Mouse (Mus musculus) kidney, embryonic 14.5 days (tissue): ENCODE data around the gene Gdf15. TPM values are rescaled to one million over a fixed set of nuclear protein-coding genes. Genes with fewer than 3 reads are reported as not detected.

ENCODE experiments used
- ATAC-seq: fragments of 200-750 bp; cut with Nextera tagmentation; 2 replicates; pipeline ENCODE4 v1.8.0; 2017; ENCODE audit warnings: moderate number of reproducible peaks, mild to moderate bottlenecking, moderate TSS enrichment, moderate library complexity; ENCODE audit not compliant: low FRiP score, low TSS enrichment
- H3K27ac ChIP-seq: fragments of 300-500 bp; sonication (generic); 2 replicates; pipeline ENCODE4 v1.5.1; 2014; ENCODE audit warnings: low read depth, mild to moderate bottlenecking, low read length, moderate library complexity, mixed read lengths
- H3K27me3 ChIP-seq: fragments of 300-500 bp; sonication (generic); 2 replicates; pipeline ENCODE4 v1.6.1; 2014; ENCODE audit warnings: mild to moderate bottlenecking, low read length; ENCODE audit not compliant: control insufficient read depth, insufficient read depth
- H3K36me3 ChIP-seq: fragments of 300-500 bp; sonication (generic); 2 replicates; pipeline ENCODE4 v1.6.1; 2014; ENCODE audit warnings: low read length, mixed read lengths; ENCODE audit not compliant: control insufficient read depth, insufficient read depth
- H3K4me1 ChIP-seq: fragments of 300-500 bp; sonication (generic); 2 replicates; pipeline ENCODE4 v1.6.1; 2014; ENCODE audit warnings: low read length, mixed read lengths; ENCODE audit not compliant: control insufficient read depth, insufficient read depth
- H3K4me2 ChIP-seq: fragments of 300-500 bp; sonication (generic); replicated peaks from 2 replicates; pipeline ENCODE4 v1.6.1; 2014; ENCODE audit warnings: low read depth, mild to moderate bottlenecking, low read length
- H3K4me3 ChIP-seq: fragments of 300-500 bp; sonication (generic); 2 replicates; pipeline ENCODE4 v1.5.1; 2014; ENCODE audit warnings: mild to moderate bottlenecking, low read length
- H3K9ac ChIP-seq: fragments of 300-500 bp; sonication (generic); 2 replicates; pipeline ENCODE4 v1.6.1; 2014; ENCODE audit warnings: low read depth, mild to moderate bottlenecking, low read length, moderate library complexity
- H3K9me3 ChIP-seq: fragments of 300-500 bp; sonication (generic); 2 replicates; pipeline ENCODE4 v1.6.1; 2016; ENCODE audit warnings: low read length; ENCODE audit not compliant: control insufficient read depth
- WGBS: fragments of 180-500 bp; shearing (Covaris S2); extraction: QIAGEN DNeasy Blood & Tissue Kit; methylation state at CpG from one replicate; pipeline ENCODE4 v1.1.7; 2014; 5-methylcytosine and 5-hydroxymethylcytosine counted together
- polyA plus RNA-seq: library from polyadenylated mRNA; unstranded; fragments of >200 nt; fragmentation: Nextera tagmentation; extraction: Ambion mirVana; gene quantifications from 2 replicates; pipeline ENCODE4 v1.2.1, GENCODE M21; 2014

Gene Gdf15
- polyA plus RNA-seq, 1 experiment from 2014 or later = 0.31 TPM

DNA sequence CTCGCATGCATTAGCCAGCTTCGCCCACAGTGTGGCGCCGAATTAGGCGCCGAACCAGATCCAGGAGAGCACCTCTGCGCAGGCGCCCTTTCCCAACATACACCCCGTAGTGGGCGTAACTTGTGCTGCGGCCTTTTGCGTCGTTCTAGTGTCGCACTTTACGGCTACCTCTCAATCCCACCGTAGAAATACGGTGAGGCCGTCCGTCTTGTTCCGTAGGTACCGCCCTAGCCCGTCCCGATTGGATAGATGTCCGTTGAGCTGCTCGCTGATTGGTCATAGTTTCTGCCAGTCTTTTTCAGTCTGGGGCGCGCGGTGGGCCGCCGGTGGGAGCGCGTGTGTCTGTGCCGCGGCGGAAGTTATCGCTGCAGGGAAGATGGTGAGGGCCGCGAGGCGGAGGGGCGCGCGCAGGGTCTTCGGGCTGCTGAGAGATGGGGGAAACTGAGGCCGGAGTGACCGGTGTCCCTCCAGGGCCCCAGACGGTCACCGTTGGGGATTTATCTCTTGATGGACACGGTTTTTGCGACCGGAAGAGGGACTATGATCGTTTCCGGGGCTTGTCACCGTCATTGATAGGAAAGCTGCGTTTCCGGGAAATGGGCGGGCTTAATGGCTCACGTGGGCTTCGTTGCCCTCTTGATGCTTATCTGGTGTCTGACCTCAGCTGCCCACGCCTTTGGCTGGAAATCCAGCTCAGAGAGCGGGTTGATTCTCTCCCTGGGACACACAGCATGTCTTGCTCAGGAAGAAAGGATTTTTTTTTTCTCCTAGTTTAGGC is 41.0 kb upstream of the Gdf15 start, which contains the start of gene Lsm4:
Gene Lsm4 (plus strand): TSS at position 170 of the 778 bp plus-strand sequence.
- under 1% methylated on average over 60 of the region's 60 CpGs for WGBS
- Histone ChIP-seq H3K9me3 (no peaks in the 10 kb centered on the region), H3K9ac (peak within 1 kb of the TSS; percentile 78), H3K27me3 (no peaks in the 10 kb centered on the region), H3K4me1 (peaks cover 19% of the 10 kb centered on the region), H3K4me3 (peak within 1 kb of the TSS; percentile 69), H3K36me3 (peaks cover 18% of the 10 kb centered on the region), H3K4me2 (peak within 1 kb of the TSS; percentile 64), H3K27ac (peak within 1 kb of the TSS; percentile 98)
- ATAC-seq = peak; percentile 96

DNA sequence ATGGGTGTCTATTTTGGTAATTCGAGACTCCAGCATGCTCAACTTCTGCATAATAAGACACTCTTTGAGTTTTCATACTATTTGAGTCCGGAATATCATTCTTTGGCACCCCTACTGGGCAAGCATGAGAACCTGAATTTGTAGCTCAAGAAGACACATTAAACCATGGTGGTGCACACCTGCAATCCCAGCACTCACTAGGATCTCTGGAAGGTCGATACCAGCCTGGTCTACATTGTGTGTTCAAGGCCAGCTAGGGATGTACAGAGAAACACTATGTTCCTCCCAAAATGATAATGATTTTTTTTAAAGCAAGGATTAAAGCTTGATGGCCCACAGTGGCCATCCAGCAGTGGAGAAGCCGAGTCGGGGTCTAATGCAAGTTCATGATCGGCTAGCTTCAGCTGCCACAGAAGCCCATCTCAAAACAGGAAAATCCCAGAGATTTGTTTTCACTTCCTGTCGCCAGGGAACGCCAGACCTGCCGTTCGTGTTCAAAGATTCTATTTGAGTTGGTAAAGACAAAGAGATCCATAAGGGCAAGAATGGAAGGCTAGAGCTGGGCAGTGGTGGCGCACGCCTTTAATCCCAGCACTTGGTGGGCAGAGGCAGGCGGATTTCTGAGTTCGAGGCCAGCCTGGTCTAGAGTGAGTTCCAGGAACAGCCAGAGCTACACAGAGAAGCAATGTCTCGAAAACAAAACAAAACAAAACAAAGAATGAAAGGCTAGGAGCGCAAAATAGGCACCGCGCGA is 40.2 kb upstream of the Gdf15 start:
- H3K4me3 ChIP-seq = peak overlapping the region; percentile 69
- peak overlapping the region; percentile 49 for H3K4me2 ChIP-seq
- ATAC-seq = no peak
- H3K27ac ChIP-seq = peak overlapping the region; percentile 79
- H3K9ac ChIP-seq = peak overlapping the region; percentile 61
- WGBS = 39% methylated on average over 19 of the region's 19 CpGs
- no peaks in the 10 kb centered on the region for H3K9me3 ChIP-seq
- peaks cover 19% of the 10 kb centered on the region for H3K4me1 ChIP-seq
- H3K27me3 ChIP-seq = no peaks in the 10 kb centered on the region
- H3K36me3 ChIP-seq = peaks cover 10% of the 10 kb centered on the region

DNA sequence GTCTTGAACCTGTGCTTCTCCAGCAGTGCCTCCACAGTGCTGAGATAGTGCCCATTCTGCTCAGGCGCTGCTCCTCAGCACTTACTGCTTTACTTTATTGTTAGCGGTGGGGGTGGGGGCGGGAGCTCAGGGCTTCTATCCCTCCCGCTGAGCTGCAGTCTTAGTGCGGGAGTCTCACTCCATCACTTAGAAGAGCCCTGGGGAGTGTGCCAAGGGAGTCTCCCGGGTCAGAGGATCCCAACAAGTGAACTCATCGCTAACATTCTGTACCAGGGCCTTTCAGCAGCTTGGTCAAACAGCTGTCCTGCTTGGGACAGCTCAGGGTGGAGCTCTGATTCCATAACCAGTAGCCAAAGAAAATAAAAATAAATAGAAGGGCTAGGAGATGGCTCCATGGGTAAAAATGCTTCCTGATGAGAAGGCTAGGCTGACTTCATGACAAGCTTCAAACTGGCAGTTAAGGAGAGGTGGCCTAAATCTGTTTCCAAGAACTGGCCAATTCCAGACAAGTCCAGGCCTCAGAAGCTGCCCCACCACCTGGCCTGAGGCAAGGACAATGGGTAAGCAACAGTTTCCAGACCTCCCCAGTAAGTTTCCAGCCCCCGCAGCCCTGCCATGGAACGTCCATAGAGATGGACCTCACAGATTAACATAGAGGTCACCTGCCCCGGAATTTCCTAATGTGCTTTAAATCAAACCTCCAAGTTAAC is 39.5 kb upstream of the Gdf15 start:
- WGBS = 58% methylated on average over 10 of the region's 10 CpGs
- no peak overlapping the region for H3K4me2 ChIP-seq
- H3K4me3 ChIP-seq = no peak overlapping the region
- no peak for ATAC-seq
- H3K4me1 ChIP-seq = peaks cover 19% of the 10 kb centered on the region
- peaks cover 8% of the 10 kb centered on the region for H3K36me3 ChIP-seq
- H3K9ac ChIP-seq = no peak overlapping the region
- H3K27ac ChIP-seq = no peak overlapping the region; the same call in 1 of the 2 replicates
- H3K27me3 ChIP-seq = no peaks in the 10 kb centered on the region
- H3K9me3 ChIP-seq = no peaks in the 10 kb centered on the region

DNA sequence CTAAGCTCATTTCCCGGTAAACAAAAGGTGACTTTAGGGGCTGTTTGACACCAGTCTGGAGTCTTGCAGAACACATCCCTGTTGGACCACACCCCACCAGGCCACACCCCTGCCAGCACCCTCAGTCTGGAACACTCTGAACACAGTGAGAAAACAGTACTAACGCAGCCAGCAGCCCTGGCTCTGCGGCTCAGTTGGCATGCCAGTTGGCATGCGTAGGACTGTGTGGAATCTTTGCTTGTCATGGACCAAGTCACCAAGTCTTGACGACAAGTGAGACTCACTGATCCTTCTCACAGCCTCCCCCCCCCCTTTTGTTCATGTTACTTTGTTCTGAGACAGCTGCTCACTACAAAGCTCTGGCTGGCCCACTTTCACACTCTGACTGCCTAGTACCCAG is 34.8 kb upstream of the Gdf15 start:
- Histone ChIP-seq H3K36me3 (no peaks in the 10 kb centered on the region), H3K27ac (no peak overlapping the region), H3K9me3 (no peaks in the 10 kb centered on the region), H3K4me3 (no peak overlapping the region), H3K9ac (no peak overlapping the region), H3K4me1 (no peaks in the 10 kb centered on the region), H3K4me2 (no peak overlapping the region), H3K27me3 (no peaks in the 10 kb centered on the region)
- 75% methylated on average over 5 of the region's 5 CpGs for WGBS
- ATAC-seq = no peak

DNA sequence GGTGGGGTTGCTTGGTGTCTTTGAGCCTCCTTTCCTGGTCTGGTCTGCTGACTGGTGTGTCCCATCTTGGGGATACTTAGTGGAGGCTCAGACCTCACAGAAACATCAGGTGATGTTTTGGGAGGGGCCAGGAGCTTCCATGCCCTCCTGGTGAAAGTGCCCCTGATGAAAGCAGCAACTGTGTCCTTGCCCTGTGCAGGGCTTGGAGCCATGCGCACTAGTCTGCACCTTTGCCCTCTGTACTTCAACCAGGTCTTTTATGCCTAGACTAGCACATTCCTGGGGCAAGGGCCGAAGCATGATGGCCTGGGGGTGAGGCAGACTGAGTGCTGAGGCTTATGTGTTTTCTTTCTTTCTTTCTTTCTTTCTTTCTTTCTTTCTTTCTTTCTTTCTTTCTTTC is 33.3 kb upstream of the Gdf15 start:
- 0 out of 2 replicates have a peak, but pooled peaks have one; percentile 48 for ATAC-seq
- WGBS = 63% methylated on average over 2 of the region's 2 CpGs
- Histone ChIP-seq H3K4me3 (no peak overlapping the region), H3K4me1 (no peaks in the 10 kb centered on the region), H3K4me2 (no peak overlapping the region), H3K27ac (no peak overlapping the region), H3K9ac (no peak overlapping the region), H3K36me3 (no peaks in the 10 kb centered on the region), H3K9me3 (no peaks in the 10 kb centered on the region), H3K27me3 (no peaks in the 10 kb centered on the region)

DNA sequence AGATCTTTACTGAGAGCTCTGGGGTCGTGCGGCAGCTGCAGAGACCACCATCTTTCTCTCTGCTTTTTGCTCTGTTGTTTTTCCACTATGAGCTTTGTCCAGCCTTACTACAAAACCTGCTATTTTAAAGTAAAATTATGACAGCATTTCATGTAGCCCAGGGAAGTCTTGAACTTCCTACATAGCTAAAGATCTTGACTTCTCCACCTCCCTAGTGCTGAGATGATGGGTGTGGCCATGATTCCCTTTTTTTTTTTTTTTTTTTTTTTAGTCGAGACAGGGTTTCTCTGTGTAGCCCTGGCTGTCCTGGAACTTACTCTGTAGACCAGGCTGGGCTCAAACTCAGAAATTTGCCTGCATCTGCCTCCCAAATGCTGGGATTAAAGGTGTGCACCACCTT is 32.4 kb upstream of the Gdf15 start:
- H3K9ac ChIP-seq = no peak overlapping the region
- no peaks in the 10 kb centered on the region for H3K27me3 ChIP-seq
- H3K4me3 ChIP-seq = no peak overlapping the region
- no peak overlapping the region for H3K27ac ChIP-seq
- no peak overlapping the region for H3K4me2 ChIP-seq
- 74% methylated on average over 3 of the region's 3 CpGs for WGBS
- no peaks in the 10 kb centered on the region for H3K4me1 ChIP-seq
- no peak for ATAC-seq
- no peaks in the 10 kb centered on the region for H3K36me3 ChIP-seq
- no peaks in the 10 kb centered on the region for H3K9me3 ChIP-seq

DNA sequence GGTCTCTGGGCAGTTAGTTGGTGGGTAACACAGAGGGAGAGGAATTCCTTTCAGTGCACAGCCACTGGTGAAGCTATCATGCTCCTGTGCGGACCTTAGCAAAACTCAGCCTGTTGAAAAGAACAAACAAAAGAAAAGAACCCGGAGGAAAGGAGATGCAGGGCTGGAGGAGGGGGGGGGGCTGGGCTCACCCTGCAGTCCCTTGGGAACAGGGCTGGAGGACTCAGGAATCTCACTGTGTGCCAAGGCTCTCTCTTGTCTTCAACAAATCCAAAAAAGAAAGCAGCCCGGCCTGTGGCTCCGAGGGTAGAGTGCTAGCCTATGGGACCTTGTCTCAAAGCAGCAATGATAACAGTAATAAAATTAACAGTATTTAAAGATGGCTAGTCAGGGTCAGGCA is 31.4 kb upstream of the Gdf15 start:
- no peak for ATAC-seq
- Histone ChIP-seq H3K4me1 (peaks cover under 1% of the 10 kb centered on the region), H3K27me3 (no peaks in the 10 kb centered on the region), H3K36me3 (no peaks in the 10 kb centered on the region), H3K4me2 (no peak overlapping the region), H3K4me3 (no peak overlapping the region), H3K9me3 (no peaks in the 10 kb centered on the region), H3K27ac (no peak overlapping the region), H3K9ac (no peak overlapping the region)
- WGBS = 62% methylated on average over 4 of the region's 4 CpGs

DNA sequence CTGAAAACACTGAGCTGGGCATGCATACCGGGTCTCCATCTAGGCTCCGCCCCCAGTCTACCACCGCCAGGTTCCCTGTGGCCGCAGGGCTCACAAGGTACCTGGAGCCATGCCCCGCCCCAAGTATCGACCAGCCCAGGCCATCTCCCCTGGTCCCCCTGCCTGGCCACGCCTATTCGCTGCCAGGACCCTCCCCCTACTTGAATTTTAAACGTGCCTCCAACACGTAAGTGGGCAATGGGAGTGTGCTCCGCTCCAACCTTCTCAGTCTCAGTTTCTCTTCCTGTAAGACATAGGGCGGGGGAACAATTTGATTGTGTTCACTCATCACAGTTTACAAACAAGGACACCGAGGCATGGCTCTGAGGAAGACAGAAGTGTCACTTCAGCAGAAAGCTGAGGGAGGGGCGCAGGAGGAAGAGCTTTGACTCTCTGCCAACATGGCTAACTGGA is 28.0 kb upstream of the Gdf15 start, which contains the start of gene Pgpep1:
Gene Pgpep1 (minus strand): TSS at position 116 of the 453 bp plus-strand sequence.
- H3K4me3 ChIP-seq = peak within 1 kb of the TSS; percentile 81
- peak; percentile 75 for ATAC-seq

More for the DNA sequence above, 28.0 kb upstream of the Gdf15 start, which contains the start of gene Pgpep1:
- WGBS = 4% methylated on average over 14 of the region's 14 CpGs
- H3K9ac ChIP-seq = peak within 1 kb of the TSS; percentile 82
- H3K9me3 ChIP-seq = no peaks in the 10 kb centered on the region
- peak within 1 kb of the TSS; percentile 70 for H3K4me2 ChIP-seq
- no peaks in the 10 kb centered on the region for H3K27me3 ChIP-seq
- peak within 1 kb of the TSS; percentile 77 for H3K27ac ChIP-seq
- H3K4me1 ChIP-seq = peaks cover 8% of the 10 kb centered on the region
- peaks cover 11% of the 10 kb centered on the region for H3K36me3 ChIP-seq
